Mouse (Mus musculus) monocyte, adult 59 days (primary cell): ENCODE results near the gene Trap1a. TPM values are rescaled to one million over a fixed set of nuclear protein-coding genes. Genes with fewer than 3 reads are reported as not detected.

Experiments
- total RNA-seq, 2 experiments: library from RNA; stranded (reverse); gene quantifications; one replicate each; pipeline ENCODE4 v1.2.4; 2023

Gene Trap1a
- total RNA-seq: under 1 TPM in 1 of 2 experiments, not detected in 1; 0.42 TPM

GRCm38 (mm10) chrX:139333263-139333994 is at the start of gene Trap1a:
Gene Trap1a, plus strand, starts transcription at chrX:139333683.

Other genes starting within 250 kb of the Trap1a start
- not detected for gene Serpina7, start 248.4 kb upstream of the Trap1a start, total RNA-seq
- gene 4930513O06Rik, start 247.4 kb upstream of the Trap1a start, total RNA-seq: not detected
- not detected for gene 4933428M09Rik, start 154.5 kb upstream of the Trap1a start, total RNA-seq
- gene Mum1l1, start 123.6 kb upstream of the Trap1a start, total RNA-seq: not detected
- gene D330045A20Rik, start 146.7 kb downstream of the Trap1a start, total RNA-seq: not detected
- gene Rnf128, start 229.6 kb downstream of the Trap1a start, total RNA-seq: under 1 TPM; 0.64 to 0.73 TPM